Mouse (Mus musculus) lung, postnatal 25 days (tissue): ENCODE data around the gene Klf13.
A peak's percentile ranks its signal among the peaks of the same experiment; 100 is the strongest.

ENCODE experiments used
- DNase-seq: peaks from one replicate; pipeline ENCODE4 v3.0.0; 2022; ENCODE audit warnings: low spot score

The Klf13 gene

DNA sequence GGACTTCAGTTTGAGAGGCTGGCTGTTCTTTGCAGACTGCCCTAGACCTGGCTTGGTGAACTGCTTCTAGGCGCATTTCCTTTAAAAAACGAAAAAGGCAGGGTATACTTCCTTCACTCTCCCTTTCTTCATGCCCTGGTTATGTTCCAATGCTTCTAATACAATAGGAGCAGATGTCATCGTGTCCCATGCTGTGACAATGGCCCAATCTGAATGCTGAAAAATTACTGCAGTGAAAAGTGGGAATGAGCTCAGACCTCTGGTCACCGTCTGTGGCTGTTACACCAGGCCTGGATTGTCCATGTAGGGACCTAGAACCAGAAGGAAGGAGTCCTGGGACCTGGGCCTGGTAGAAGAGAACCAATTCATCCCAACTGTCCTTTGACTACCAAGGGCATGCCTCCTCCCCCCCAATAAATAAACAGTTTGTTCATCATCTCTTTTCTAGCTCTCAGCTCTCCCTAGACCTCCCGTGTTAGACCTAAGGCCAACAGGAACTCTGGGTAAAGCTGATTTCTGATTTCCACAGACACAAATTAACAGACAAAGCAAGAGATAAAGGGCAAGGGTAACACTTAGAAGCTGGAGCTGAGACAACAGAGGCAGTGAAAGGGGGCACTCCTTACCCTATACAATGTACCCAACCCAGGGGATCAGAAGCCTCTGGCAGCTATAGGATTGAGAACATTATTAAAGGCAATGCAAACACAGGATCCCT is 30.8 kb downstream of the Klf13 start:
- no peak for DNase-seq

GRCm38 (mm10) chr7:63905642-63906041 is 33.1 kb downstream of the Klf13 start:
- DNase-seq = no peak

GRCm38 (mm10) chr7:63905190-63905589 is 33.5 kb downstream of the Klf13 start:
- peak; percentile 87 for DNase-seq

- peak; percentile 72 for DNase-seq
These were observed 34.9 kb downstream of the Klf13 start for GRCm38 (mm10) chr7:63903635-63904380.

- no peak for DNase-seq
These were observed 36.0 kb downstream of the Klf13 start for GRCm38 (mm10) chr7:63902604-63903210.

DNA sequence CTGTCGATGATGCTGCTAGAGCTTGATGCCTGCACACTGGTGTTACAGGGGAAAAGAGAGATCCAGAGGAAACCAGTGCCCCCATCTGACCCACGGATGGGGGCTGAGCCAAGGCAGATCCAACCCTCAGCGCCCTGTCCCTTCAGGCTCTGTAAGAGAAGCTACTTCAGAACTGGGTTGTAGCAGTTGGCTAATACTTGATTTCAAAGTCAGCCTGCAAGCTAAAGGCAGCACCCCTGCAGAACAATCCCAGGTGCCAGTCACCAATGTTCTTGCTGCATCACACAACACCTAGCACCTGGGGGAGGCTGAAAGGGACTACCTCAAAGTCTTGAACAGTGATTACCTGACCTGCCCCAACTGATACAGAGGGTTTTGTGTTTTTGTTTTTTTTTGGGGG is 36.8 kb downstream of the Klf13 start:
- DNase-seq = no peak

DNA sequence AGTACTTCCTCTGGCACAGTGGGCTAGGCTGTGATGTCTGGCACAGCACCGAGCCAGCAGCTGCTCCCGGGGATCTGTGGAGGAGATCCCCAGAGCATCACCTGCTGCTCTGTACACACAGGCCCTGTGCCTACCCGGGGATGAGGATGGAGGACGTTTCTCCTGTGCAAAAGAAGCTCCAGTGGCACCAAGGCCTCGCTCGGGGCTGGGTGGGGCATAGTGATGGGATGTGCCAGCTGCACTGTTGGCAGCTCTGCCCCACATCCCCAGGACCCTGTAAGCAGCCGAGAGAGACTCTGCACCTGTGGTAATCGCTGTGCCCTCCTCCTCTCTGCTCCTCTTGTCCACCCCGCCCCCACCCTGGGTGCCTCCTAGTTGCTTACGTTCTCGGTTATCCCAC is 37.4 kb downstream of the Klf13 start:
- DNase-seq = no peak

DNA sequence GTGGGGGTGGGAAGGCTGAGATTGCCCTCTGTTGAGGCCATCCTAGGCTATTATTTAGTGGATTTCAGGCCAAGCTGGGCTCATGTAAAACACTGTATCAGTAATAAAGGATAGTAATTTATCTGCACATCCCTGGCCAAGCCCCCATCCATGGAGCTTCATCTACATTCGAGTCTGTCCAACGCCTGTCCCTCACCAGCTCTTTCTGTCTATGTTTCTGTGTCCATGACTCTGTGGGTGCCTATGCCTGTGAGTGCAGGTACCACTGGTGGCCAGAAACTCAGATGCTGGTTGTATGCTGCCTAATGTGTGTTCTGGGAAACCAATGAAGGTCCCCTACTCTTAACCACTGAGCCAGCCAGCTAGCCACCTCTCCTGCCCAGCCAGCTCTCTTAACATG is 38.3 kb downstream of the Klf13 start:
- DNase-seq = no peak

DNA sequence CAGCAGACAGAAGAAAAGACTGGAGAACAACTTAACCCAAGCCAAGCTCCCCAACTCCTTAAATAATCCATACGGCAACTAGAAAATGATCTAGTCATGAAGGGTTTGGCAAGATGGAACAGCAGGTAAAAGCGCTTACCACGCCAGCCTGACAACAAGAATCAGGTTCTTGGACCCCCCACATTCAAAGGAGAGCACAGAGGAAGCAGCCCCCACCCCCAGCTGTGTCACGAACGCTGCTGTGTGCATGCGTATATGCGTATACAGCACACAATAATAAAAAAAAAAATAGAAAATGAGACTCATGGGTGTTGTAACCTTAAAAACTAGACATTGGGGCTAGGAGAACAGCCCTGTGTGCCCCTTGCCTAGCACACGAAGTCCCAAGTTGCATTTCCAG is 38.8 kb downstream of the Klf13 start:
- no peak for DNase-seq

- DNase-seq = no peak
These were observed 40.5 kb downstream of the Klf13 start for GRCm38 (mm10) chr7:63898201-63898600.

DNA sequence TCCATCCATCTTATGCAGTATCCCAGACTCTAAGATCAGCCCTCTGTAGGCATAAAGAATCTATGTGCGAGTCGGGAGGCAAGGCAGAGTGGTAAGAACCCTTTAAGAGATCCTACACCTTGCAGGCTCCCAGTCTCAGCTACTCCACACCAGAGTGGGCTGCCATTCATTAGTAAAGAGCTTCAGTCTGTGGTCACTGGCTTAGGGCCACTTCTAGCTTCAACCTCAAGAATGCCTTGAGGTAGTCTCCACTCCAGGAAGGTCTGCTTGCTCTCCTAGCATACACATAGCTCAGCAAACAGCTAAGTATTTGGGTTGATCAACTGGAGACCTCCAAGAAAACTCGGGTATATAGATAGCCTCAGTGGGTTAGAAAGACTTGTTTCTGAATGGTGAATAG is 41.1 kb downstream of the Klf13 start:
- DNase-seq = peak; percentile 67

GRCm38 (mm10) chr7:63896968-63897468 is 41.7 kb downstream of the Klf13 start:
- DNase-seq = peak; percentile 97

GRCm38 (mm10) chr7:63896276-63896967 is 42.3 kb downstream of the Klf13 start:
- no peak for DNase-seq

DNA sequence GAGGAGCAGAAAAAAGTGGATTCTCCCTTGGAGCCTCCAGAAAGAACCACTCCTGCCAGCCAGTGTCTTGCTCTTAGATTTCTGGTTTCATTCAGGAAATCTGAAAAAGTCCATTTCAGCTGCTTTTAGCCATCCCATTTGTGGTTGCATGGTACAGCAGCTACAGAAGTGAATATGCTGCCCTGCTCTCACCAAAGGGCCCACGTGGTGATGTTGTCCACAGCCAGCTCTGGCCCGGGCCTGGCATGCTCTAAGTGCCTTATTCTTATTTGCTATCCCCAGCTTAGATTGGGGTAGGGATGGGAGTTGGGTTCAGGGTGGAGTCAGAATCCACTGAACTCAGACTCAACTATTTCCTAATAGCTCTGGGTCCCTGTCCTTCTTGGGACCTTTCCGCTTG is 43.5 kb downstream of the Klf13 start:
- DNase-seq = no peak

- no peak for DNase-seq
These were observed 44.1 kb downstream of the Klf13 start for GRCm38 (mm10) chr7:63894662-63895061.

- DNase-seq = no peak
These were observed 45.0 kb downstream of the Klf13 start for GRCm38 (mm10) chr7:63893729-63894128.

- no peak for DNase-seq
These were observed 45.5 kb downstream of the Klf13 start for GRCm38 (mm10) chr7:63893201-63893600.

- no peak for DNase-seq
These were observed 47.1 kb downstream of the Klf13 start for GRCm38 (mm10) chr7:63891488-63892075.

DNA sequence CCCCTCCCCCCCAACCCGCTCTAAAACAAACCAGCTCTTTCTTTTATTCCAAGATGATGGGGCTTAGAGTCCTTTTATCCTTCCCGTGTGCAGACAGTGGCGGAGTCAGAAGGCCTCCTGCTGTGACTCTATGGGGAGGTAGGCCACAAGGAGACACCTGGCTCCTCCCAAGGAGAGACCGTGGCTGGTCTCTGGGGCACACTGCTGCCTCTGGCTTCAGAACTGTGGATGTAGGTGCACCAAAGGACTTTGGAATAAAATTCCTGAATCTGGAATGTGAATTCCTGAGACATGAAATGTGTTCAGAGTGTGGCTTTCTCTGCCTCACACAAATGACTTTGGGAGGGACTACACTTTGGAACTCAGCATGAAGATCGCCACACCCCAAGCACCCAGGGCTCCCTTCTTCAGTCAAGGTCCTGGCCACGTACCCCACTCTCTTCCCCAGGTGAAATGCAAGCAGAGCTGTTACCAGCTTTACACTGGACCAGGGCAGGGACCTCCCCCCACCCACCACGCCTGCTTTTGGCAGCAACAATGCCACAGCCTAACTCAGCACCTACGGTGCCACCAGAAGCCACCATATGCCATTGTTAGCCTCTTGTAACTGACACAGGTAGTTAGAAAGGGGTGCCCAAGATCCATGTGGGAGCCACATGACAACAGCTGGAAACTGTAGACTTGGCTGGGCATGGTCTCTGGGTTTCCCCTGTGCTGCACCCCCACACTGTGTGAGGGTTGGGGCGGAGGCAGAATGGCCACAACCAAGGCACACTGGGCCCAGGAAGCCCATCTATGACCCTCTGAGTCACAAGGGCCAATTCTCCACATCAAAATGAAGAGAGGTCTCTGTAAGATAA is 49.4 kb downstream of the Klf13 start:
- DNase-seq = no peak

DNA sequence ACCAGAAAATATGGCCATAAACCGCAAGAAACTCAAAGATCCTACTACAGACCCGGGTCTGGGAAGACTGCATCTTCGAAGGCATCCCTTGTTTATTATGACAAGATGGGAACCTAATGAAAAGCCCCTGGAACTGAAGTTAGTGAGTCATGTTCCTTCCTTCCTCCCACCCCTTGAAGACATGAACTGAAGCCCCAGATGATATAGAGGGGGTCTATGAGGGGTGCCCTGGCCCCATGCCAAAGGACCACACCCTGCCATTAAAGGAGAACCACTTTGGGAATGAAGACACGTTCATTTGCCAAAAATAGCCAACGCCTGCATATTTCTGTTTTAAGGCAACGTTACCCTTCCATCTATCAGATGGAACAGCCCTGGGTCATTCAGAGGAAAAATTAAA is 50.0 kb downstream of the Klf13 start:
- DNase-seq = no peak

GRCm38 (mm10) chr7:63887602-63888123 is 51.1 kb downstream of the Klf13 start:
- DNase-seq = no peak
